9 mouse cellular contexts compared by ENCODE assay signal in the genomic region with DNA sequence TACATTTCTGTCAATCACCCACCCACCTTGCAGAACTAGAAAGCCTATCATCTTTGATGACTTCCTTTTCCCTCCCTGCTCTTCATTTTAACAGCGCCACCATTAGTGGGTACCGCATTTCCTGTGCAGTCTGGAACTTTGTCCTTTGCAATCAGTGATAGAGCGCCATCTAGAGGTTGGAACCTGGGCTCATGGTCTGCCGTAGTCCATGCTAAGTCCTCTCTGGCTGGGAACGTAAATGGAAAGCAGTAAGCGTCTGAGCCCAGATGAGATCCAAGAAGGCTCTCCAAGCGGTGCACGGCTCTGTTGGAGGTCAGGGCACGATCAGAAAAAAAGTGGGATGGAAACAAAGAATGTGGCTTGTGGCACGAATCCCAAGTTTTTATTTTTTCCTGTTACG. TPM values are rescaled to one million over a fixed set of nuclear protein-coding genes. Genes with fewer than 3 reads are reported as not detected.
DNase-seq lines count a peak whose midpoint lies in the region; ATAC-seq and TF ChIP-seq lines count a peak whose summit lies in the region.
"Had no signal": no experiment of that assay in that cellular context is flagged by ENCODE, and none has a peak within 500 bp of the region (broad histone marks: within the 10 kb centered on the region; RNA-seq: fewer than 3 reads in every experiment).

No protein-coding gene starts in this region.

- no peak overlapping the region for H3K9ac ChIP-seq in lung, postnatal 0 days (replicated peaks; ENCODE audit: low read depth)
- H3K9ac ChIP-seq: midbrain, embryonic 12.5 days had no signal

- no peak overlapping the region for H3K27ac ChIP-seq in lung, postnatal 0 days (ENCODE audit: low read length)
- H3K27ac ChIP-seq: midbrain, embryonic 12.5 days had no signal

- H3K27me3 ChIP-seq in lung, postnatal 0 days (replicated peaks; ENCODE audit: insufficient read depth, low read length): no peaks in the 10 kb centered on the region
- H3K27me3 ChIP-seq: midbrain, embryonic 12.5 days had no signal

- TF ChIP-seq CTCF in lung, postnatal 0 days (IDR thresholded peaks at IDR 0.05): peak; percentile 79

- no peaks in the 10 kb centered on the region for H3K36me3 ChIP-seq in lung, postnatal 0 days (ENCODE audit: insufficient read depth, low read length)
- H3K36me3 ChIP-seq: midbrain, embryonic 12.5 days had no signal

- H3K4me2 ChIP-seq in lung, postnatal 0 days (replicated peaks; ENCODE audit: low read depth, low read length): no peak overlapping the region
- H3K4me2 ChIP-seq: midbrain, embryonic 12.5 days had no signal

- peak; percentile 76; the same call in 1 of the 2 replicates for ATAC-seq in frontal cortex, adult (ENCODE audit: low TSS enrichment)
- ATAC-seq in lung, postnatal 0 days: no peak

- no peaks in the 10 kb centered on the region for H3K4me1 ChIP-seq in lung, postnatal 0 days (ENCODE audit: insufficient read depth, low read depth, low read length)
- H3K4me1 ChIP-seq: midbrain, embryonic 12.5 days had no signal

- H3K9me3 ChIP-seq in lung, postnatal 0 days (ENCODE audit: low read length): no peaks in the 10 kb centered on the region
- H3K9me3 ChIP-seq: midbrain, embryonic 12.5 days had no signal

- H3K4me3 ChIP-seq in lung, postnatal 0 days (ENCODE audit: low read depth, low read length): no peak overlapping the region
- H3K4me3 ChIP-seq: midbrain, embryonic 12.5 days had no signal

- 37% methylated on average over 11 of the region's 11 CpGs for WGBS in lung, postnatal 0 days

- TF ChIP-seq EP300 in lung, postnatal 0 days (IDR thresholded peaks at IDR 0.05): no peak

- DNase-seq in frontal cortex, postnatal 25 days (ENCODE audit: low spot score in 2 of 2): no peak
- DNase-seq in right cerebral cortex, postnatal 14 days: peak; percentile 36
- DNase-seq in right cerebral cortex, postnatal 36 days (ENCODE audit: low spot score in 2 of 2): no peak
- DNase-seq in cerebellum, adult 8-10 months: peak; percentile 9
- DNase-seq in heart, adult 9 months (ENCODE audit: low spot score in 2 of 2): peak; percentile 6 to 15
- peak; percentile 62 for DNase-seq in lung, postnatal 0 days (ENCODE audit: low spot score)
- no peak for DNase-seq in spleen, postnatal 4 days (ENCODE audit: low spot score in 2 of 2)

RNA-seq across cellular contexts. Expression of gene C2cd4b, which starts 23.8 kb away (rescaled TPM):
- 7.7 and 8.8 TPM in 2 replicates for polyA plus RNA-seq in lung, postnatal 0 days (2015; fragmentation: Nextera tagmentation; extraction: Ambion mirVana)

Comparison
In these comparisons a context has a peak if more than half of its experiments do, and no peak if none do; other contexts are left out.
1. DNase-seq: peak in right cerebral cortex, postnatal 14 days (single experiment), cerebellum, adult 8-10 months (single experiment), heart, adult 9 months (2 of 2) and lung, postnatal 0 days (single experiment); none in frontal cortex, postnatal 25 days (0 of 2), right cerebral cortex, postnatal 36 days (0 of 2) and spleen, postnatal 4 days (0 of 2).